Mouse (Mus musculus): ENCODE measurements at regions not wholly inside any gene's neighbourhood (a gene's known extent, or its start where the extent isn't known, plus 50 kb on each side); places are given as distances from the start of the nearest gene placed in this dataset.

- no peak overlapping the region for H3K4me3 ChIP-seq (ENCODE audit: low read depth, low read length)
- H3K4me1 ChIP-seq (replicated peaks; ENCODE audit: control insufficient read depth, insufficient read depth, low read length) = no peaks in the 10 kb centered on the region
- ATAC-seq (ENCODE audit: low FRiP score) = peak; percentile 51
- H3K4me2 ChIP-seq (replicated peaks; ENCODE audit: low read depth, low read length) = no peak overlapping the region
- no peak for DNase-seq (ENCODE audit: low spot score)
- no peaks in the 10 kb centered on the region for H3K27me3 ChIP-seq (ENCODE audit: control insufficient read depth, insufficient read depth, low read length)
- no peaks in the 10 kb centered on the region for H3K36me3 ChIP-seq (ENCODE audit: control insufficient read depth, insufficient read depth, low read length)
- no peak overlapping the region for H3K27ac ChIP-seq (ENCODE audit: low read depth, low read length)
- no peaks in the 10 kb centered on the region for H3K9me3 ChIP-seq (ENCODE audit: control insufficient read depth, low read length)
- no peak overlapping the region for H3K9ac ChIP-seq (ENCODE audit: low read depth, low read length)
Observed at GRCm38 (mm10) chr10:6262029-6262428, 339.8 kb upstream of the Rgs17 start.

DNA sequence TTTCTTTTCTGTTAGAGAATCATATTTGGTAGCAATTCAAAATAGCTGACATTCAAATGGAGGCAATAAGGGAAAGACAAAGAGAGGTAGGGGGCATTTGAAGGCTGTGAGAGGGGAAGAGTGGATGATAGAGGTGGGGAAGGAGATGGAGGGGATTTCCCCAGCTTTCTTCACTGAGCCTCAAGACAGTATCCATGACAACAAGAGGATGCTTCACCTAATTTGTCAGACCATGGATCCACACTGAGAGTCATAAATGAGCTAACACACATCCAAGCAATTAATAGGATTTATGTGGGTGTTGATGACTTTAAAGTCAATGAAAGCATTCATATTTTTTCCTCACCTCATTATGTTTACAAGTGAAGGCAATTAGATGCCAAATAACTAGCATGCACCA, 343.5 kb upstream of the Rgs17 start:
- DNase-seq (ENCODE audit: low spot score) = no peak
- Histone ChIP-seq H3K36me3 (ENCODE audit: control insufficient read depth, insufficient read depth, low read length) (no peaks in the 10 kb centered on the region), H3K4me2 (replicated peaks; ENCODE audit: low read depth, low read length) (no peak overlapping the region), H3K27ac (ENCODE audit: low read depth, low read length) (no peak overlapping the region), H3K9me3 (ENCODE audit: control insufficient read depth, low read length) (no peaks in the 10 kb centered on the region), H3K4me1 (replicated peaks; ENCODE audit: control insufficient read depth, insufficient read depth, low read length) (no peaks in the 10 kb centered on the region), H3K9ac (ENCODE audit: low read depth, low read length) (no peak overlapping the region), H3K4me3 (ENCODE audit: low read depth, low read length) (no peak overlapping the region), H3K27me3 (ENCODE audit: control insufficient read depth, insufficient read depth, low read length) (no peaks in the 10 kb centered on the region)
- ATAC-seq (ENCODE audit: low FRiP score) = no peak

DNA sequence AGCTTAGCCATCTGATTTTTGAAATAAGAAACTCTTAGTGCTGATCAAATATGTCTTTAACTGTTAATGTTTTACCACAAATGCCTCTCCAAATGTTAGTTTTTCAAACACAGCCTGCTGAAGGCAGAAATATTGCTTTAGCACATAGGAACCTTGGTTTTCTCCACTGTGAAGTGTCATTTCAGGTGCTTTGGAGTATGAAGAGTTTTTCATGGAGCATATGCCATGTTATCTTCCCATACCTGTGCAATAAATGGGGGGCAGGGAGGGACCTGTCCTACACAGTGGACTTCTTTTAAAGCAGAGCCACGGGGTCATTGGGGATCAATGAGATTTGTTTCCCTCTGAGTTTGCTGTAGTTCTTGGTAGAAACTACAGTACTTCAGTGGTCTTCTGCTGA, 369.2 kb upstream of the Rgs17 start:
- DNase-seq (ENCODE audit: low spot score) = no peak
- Histone ChIP-seq H3K9ac (ENCODE audit: low read depth, low read length) (no peak overlapping the region), H3K36me3 (ENCODE audit: control insufficient read depth, insufficient read depth, low read length) (no peaks in the 10 kb centered on the region), H3K27me3 (ENCODE audit: control insufficient read depth, insufficient read depth, low read length) (no peaks in the 10 kb centered on the region), H3K4me1 (replicated peaks; ENCODE audit: control insufficient read depth, insufficient read depth, low read length) (no peaks in the 10 kb centered on the region), H3K4me3 (ENCODE audit: low read depth, low read length) (no peak overlapping the region), H3K9me3 (ENCODE audit: control insufficient read depth, low read length) (no peaks in the 10 kb centered on the region), H3K4me2 (replicated peaks; ENCODE audit: low read depth, low read length) (no peak overlapping the region), H3K27ac (ENCODE audit: low read depth, low read length) (no peak overlapping the region)
- ATAC-seq (ENCODE audit: low FRiP score) = no peak
- WGBS = 66% methylated on average over 1 of the region's 1 CpGs

GRCm38 (mm10) chr10:6296621-6297020, 374.4 kb upstream of the Rgs17 start:
- ATAC-seq (ENCODE audit: low FRiP score) = no peak
- H3K36me3 ChIP-seq (ENCODE audit: control insufficient read depth, insufficient read depth, low read length) = no peaks in the 10 kb centered on the region
- 92% methylated on average over 4 of the region's 4 CpGs for WGBS
- DNase-seq (ENCODE audit: low spot score) = no peak
- no peak overlapping the region for H3K4me2 ChIP-seq (replicated peaks; ENCODE audit: low read depth, low read length)
- no peaks in the 10 kb centered on the region for H3K27me3 ChIP-seq (ENCODE audit: control insufficient read depth, insufficient read depth, low read length)
- H3K9ac ChIP-seq (ENCODE audit: low read depth, low read length) = no peak overlapping the region
- H3K4me1 ChIP-seq (replicated peaks; ENCODE audit: control insufficient read depth, insufficient read depth, low read length) = no peaks in the 10 kb centered on the region
- H3K4me3 ChIP-seq (ENCODE audit: low read depth, low read length) = no peak overlapping the region
- H3K9me3 ChIP-seq (ENCODE audit: control insufficient read depth, low read length) = no peaks in the 10 kb centered on the region
- no peak overlapping the region for H3K27ac ChIP-seq (ENCODE audit: low read depth, low read length)

DNA sequence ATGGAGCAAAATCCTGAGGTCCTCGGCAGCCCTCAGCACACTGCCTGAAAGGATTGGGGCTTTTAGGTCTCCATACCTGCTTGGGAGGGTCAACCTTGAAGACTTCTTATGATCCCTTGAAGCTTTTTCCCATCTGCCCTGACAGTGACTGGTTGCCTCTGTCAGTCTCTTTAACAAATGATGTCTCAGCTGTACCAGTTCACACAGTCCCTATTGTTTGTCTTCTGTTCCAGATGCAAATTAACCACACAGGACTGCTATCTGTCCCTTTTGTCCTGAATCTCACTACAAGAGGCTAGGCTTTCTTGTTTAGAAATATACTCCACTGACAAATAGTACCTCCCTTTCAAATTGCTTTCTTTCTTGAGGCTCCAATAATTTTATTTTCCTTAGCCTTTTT, 375.6 kb upstream of the Rgs17 start:
- DNase-seq (ENCODE audit: low spot score) (peak; percentile 31), ATAC-seq (ENCODE audit: low FRiP score) (peak; percentile 91)
- 48% methylated on average over 1 of the region's 1 CpGs for WGBS
- H3K4me1 ChIP-seq (replicated peaks; ENCODE audit: control insufficient read depth, insufficient read depth, low read length) = no peaks in the 10 kb centered on the region
- no peak overlapping the region for H3K9ac ChIP-seq (ENCODE audit: low read depth, low read length)
- H3K9me3 ChIP-seq (ENCODE audit: control insufficient read depth, low read length) = no peaks in the 10 kb centered on the region
- H3K36me3 ChIP-seq (ENCODE audit: control insufficient read depth, insufficient read depth, low read length) = no peaks in the 10 kb centered on the region
- H3K27me3 ChIP-seq (ENCODE audit: control insufficient read depth, insufficient read depth, low read length) = no peaks in the 10 kb centered on the region
- no peak overlapping the region for H3K4me2 ChIP-seq (replicated peaks; ENCODE audit: low read depth, low read length)
- H3K27ac ChIP-seq (ENCODE audit: low read depth, low read length) = no peak overlapping the region
- H3K4me3 ChIP-seq (ENCODE audit: low read depth, low read length) = no peak overlapping the region

DNA sequence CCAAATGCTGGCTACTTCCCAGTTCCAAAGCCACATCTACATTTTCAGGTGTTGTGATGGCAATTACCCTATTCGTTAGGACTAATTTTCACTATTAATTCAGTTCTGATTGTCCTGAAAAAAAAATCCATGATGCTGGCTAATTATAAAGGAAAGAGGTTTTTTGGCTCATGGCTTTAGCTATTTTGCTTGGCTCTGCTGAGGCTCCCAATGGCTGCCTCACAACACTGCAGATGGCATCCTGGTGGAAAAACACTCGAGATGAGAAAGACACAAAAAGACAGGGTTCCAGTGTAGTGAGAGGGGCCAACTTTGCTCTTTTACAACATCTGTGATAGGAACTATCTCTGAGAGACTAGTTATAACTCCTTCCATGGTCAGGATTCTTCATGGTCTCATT, 376.5 kb upstream of the Rgs17 start:
- Histone ChIP-seq H3K4me3 (ENCODE audit: low read depth, low read length) (no peak overlapping the region), H3K4me2 (replicated peaks; ENCODE audit: low read depth, low read length) (no peak overlapping the region), H3K27ac (ENCODE audit: low read depth, low read length) (no peak overlapping the region), H3K9ac (ENCODE audit: low read depth, low read length) (no peak overlapping the region), H3K9me3 (ENCODE audit: control insufficient read depth, low read length) (no peaks in the 10 kb centered on the region), H3K27me3 (ENCODE audit: control insufficient read depth, insufficient read depth, low read length) (no peaks in the 10 kb centered on the region), H3K36me3 (ENCODE audit: control insufficient read depth, insufficient read depth, low read length) (no peaks in the 10 kb centered on the region), H3K4me1 (replicated peaks; ENCODE audit: control insufficient read depth, insufficient read depth, low read length) (no peaks in the 10 kb centered on the region)
- DNase-seq (ENCODE audit: low spot score) (no peak), ATAC-seq (ENCODE audit: low FRiP score) (no peak)
- WGBS = 72% methylated on average over 2 of the region's 2 CpGs

DNA sequence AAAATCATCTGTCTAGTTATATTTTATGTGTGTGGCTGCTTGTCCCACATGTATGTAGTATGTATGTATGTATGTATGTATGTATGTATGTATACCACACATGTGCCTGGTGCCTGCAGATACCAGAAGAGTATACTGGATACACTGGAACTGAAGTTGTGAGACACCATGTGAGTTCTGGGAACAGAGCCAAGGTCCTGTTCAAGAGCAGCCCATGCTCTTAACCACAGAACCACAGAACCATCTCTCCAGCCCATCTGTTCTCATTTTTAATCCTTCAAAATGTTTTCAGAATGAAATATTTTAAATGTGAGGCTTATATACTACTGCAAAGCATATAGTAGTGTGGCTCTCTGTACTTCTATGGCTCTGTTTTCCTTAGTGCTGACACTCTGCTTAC, 379.3 kb upstream of the Rgs17 start:
- H3K4me1 ChIP-seq (replicated peaks; ENCODE audit: control insufficient read depth, insufficient read depth, low read length) = no peaks in the 10 kb centered on the region
- no peaks in the 10 kb centered on the region for H3K36me3 ChIP-seq (ENCODE audit: control insufficient read depth, insufficient read depth, low read length)
- no peak overlapping the region for H3K27ac ChIP-seq (ENCODE audit: low read depth, low read length)
- no peak overlapping the region for H3K4me3 ChIP-seq (ENCODE audit: low read depth, low read length)
- H3K4me2 ChIP-seq (replicated peaks; ENCODE audit: low read depth, low read length) = no peak overlapping the region
- H3K27me3 ChIP-seq (ENCODE audit: control insufficient read depth, insufficient read depth, low read length) = no peaks in the 10 kb centered on the region
- no peak for ATAC-seq (ENCODE audit: low FRiP score)
- DNase-seq (ENCODE audit: low spot score) = no peak
- H3K9ac ChIP-seq (ENCODE audit: low read depth, low read length) = no peak overlapping the region
- no peaks in the 10 kb centered on the region for H3K9me3 ChIP-seq (ENCODE audit: control insufficient read depth, low read length)

DNA sequence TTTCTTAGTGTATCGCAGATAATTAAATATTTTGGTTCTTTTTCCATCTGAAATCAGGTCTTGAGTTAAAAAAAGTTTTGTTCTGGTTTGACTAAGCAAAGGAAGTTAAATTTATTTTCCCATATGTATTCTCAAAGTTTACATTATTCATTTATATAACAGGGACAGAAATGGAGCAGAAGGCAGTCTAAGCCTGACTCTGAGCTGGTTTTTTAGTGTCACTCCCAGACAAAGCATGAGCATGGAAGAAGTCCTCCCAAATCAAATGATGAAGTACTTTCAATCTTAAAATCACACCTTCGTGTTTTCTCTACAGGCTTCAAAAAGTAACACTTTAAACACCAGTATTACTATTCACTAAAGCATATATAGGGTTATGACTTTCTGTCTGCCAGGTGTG, 387.2 kb upstream of the Rgs17 start:
- no peak overlapping the region for H3K9ac ChIP-seq (ENCODE audit: low read depth, low read length)
- no peak overlapping the region for H3K27ac ChIP-seq (ENCODE audit: low read depth, low read length)
- DNase-seq (ENCODE audit: low spot score) (no peak), ATAC-seq (ENCODE audit: low FRiP score) (no peak)
- no peaks in the 10 kb centered on the region for H3K36me3 ChIP-seq (ENCODE audit: control insufficient read depth, insufficient read depth, low read length)
- H3K4me2 ChIP-seq (replicated peaks; ENCODE audit: low read depth, low read length) = no peak overlapping the region
- no peaks in the 10 kb centered on the region for H3K27me3 ChIP-seq (ENCODE audit: control insufficient read depth, insufficient read depth, low read length)
- H3K4me1 ChIP-seq (replicated peaks; ENCODE audit: control insufficient read depth, insufficient read depth, low read length) = no peaks in the 10 kb centered on the region
- 83% methylated on average over 2 of the region's 2 CpGs for WGBS
- H3K4me3 ChIP-seq (ENCODE audit: low read depth, low read length) = no peak overlapping the region
- H3K9me3 ChIP-seq (ENCODE audit: control insufficient read depth, low read length) = no peaks in the 10 kb centered on the region

GRCm38 (mm10) chr10:6341572-6341971, 416.7 kb upstream of the Oprm1 start:
- no peak for DNase-seq (ENCODE audit: low spot score)
- ATAC-seq (ENCODE audit: low FRiP score) = no peak; the same call in 1 of the 2 replicates
- no peaks in the 10 kb centered on the region for H3K36me3 ChIP-seq (ENCODE audit: control insufficient read depth, insufficient read depth, low read length)

More at GRCm38 (mm10) chr10:6341572-6341971, 416.7 kb upstream of the Oprm1 start:
- H3K4me3 ChIP-seq (ENCODE audit: low read depth, low read length) = no peak overlapping the region
- H3K9ac ChIP-seq (ENCODE audit: low read depth, low read length) = no peak overlapping the region
- no peaks in the 10 kb centered on the region for H3K9me3 ChIP-seq (ENCODE audit: control insufficient read depth, low read length)
- H3K27ac ChIP-seq (ENCODE audit: low read depth, low read length) = no peak overlapping the region
- no peaks in the 10 kb centered on the region for H3K4me1 ChIP-seq (replicated peaks; ENCODE audit: control insufficient read depth, insufficient read depth, low read length)
- H3K4me2 ChIP-seq (replicated peaks; ENCODE audit: low read depth, low read length) = no peak overlapping the region
- no peaks in the 10 kb centered on the region for H3K27me3 ChIP-seq (ENCODE audit: control insufficient read depth, insufficient read depth, low read length)
- 77% methylated on average over 8 of the region's 8 CpGs for WGBS
